Mouse (Mus musculus): ENCODE data around the gene Mbtd1.

Mbtd1 gene

GRCm38 (mm10) chr11:93950045-93950444 lies 64.4 kb downstream of the Mbtd1 start:
- no peak for DNase-seq

GRCm38 (mm10) chr11:93952376-93952775 lies 66.7 kb downstream of the Mbtd1 start:
- DNase-seq, result no peak

- DNase-seq, result peak in 1 of 2 experiments; percentile 42
These were observed 69.1 kb downstream of the Mbtd1 start for GRCm38 (mm10) chr11:93954738-93955255.

- peak; percentile 89 for DNase-seq
These were observed 69.9 kb downstream of the Mbtd1 start for GRCm38 (mm10) chr11:93955256-93956150.

GRCm38 (mm10) chr11:93956159-93956558 lies 70.5 kb downstream of the Mbtd1 start, which contains the start of gene Nme2:
Gene Nme2 (minus strand): TSS chr11:93956259.
- peak in 1 of 2 experiments; percentile 35 for DNase-seq

- DNase-seq, result no peak
These were observed 71.4 kb downstream of the Mbtd1 start for GRCm38 (mm10) chr11:93957031-93957555.

GRCm38 (mm10) chr11:93957746-93958145 lies 72.1 kb downstream of the Mbtd1 start:
- no peak for DNase-seq

- no peak for DNase-seq
These were observed 75.8 kb downstream of the Mbtd1 start for GRCm38 (mm10) chr11:93961482-93961881.

- DNase-seq, result no peak
These were observed 77.4 kb downstream of the Mbtd1 start for GRCm38 (mm10) chr11:93963013-93963412.

- no peak for DNase-seq
These were observed 79.7 kb downstream of the Mbtd1 start for GRCm38 (mm10) chr11:93965391-93965790.

GRCm38 (mm10) chr11:93967381-93967780 lies 81.7 kb downstream of the Mbtd1 start:
- DNase-seq, result peak; percentile 14 to 18

GRCm38 (mm10) chr11:93968005-93968847 lies 82.6 kb downstream of the Mbtd1 start, which contains the start of the genes Gm20390 and Nme1:
Gene Gm20390 (minus strand): TSS chr11:93968293.
Gene Nme1 (minus strand): TSS chr11:93968521.
- DNase-seq, result peak; percentile 99

GRCm38 (mm10) chr11:93968848-93969128 lies 83.1 kb downstream of the Mbtd1 start:
- no peak for DNase-seq

GRCm38 (mm10) chr11:93969171-93969570 lies 83.5 kb downstream of the Mbtd1 start:
- no peak for DNase-seq

GRCm38 (mm10) chr11:93969799-93970198 lies 84.1 kb downstream of the Mbtd1 start:
- no peak for DNase-seq

- DNase-seq, result no peak
These were observed 87.3 kb downstream of the Mbtd1 start for GRCm38 (mm10) chr11:93972951-93973350.

GRCm38 (mm10) chr11:93979502-93980049 lies 93.9 kb downstream of the Mbtd1 start:
- no peak for DNase-seq

- no peak for DNase-seq
These were observed 99.0 kb downstream of the Mbtd1 start for GRCm38 (mm10) chr11:93984619-93985018.

GRCm38 (mm10) chr11:93985265-93985664 lies 99.6 kb downstream of the Mbtd1 start:
- DNase-seq, result no peak

GRCm38 (mm10) chr11:93986298-93986697 lies 100.6 kb downstream of the Mbtd1 start:
- no peak for DNase-seq

GRCm38 (mm10) chr11:93987026-93987425 lies 101.4 kb downstream of the Mbtd1 start:
- DNase-seq, result no peak

- no peak for DNase-seq
These were observed 102.1 kb downstream of the Mbtd1 start for GRCm38 (mm10) chr11:93987625-93988327.
